Mouse (Mus musculus): ENCODE results near the gene Dlgap4. TPM values are rescaled to one million over a fixed set of nuclear protein-coding genes. Genes with fewer than 3 reads are reported as not detected.

Dlgap4 gene
- polyA plus RNA-seq, 1 experiment from 2014 or later, result 119 TPM

DNA sequence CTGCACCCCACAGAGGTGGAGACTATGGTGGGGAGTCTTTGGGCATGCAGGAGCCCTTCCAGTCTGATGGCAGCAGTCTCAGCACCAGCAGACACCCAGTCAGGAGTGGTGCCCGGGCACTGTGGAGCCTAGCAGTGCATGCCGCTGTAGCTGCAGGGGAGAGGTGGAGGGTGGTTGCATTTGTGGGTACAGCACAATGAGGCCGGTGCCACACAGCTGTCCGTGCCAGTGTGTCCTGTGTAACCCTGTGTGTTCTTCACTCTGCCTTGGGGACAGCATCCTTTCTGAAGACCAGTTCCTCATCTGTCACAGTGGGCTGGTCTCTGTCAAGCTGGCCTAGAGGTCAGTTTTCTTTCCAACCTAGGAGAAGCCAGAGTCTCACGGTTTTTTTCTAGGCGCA is 8.7 kb downstream of the Dlgap4 start:
- 0 out of 2 replicates have a peak, but pooled peaks cover 2% of the 10 kb centered on the region for H3K27me3 ChIP-seq (ENCODE audit: control insufficient read depth, insufficient read depth, low read length)
- no peaks in the 10 kb centered on the region for H3K4me1 ChIP-seq (ENCODE audit: control insufficient read depth, insufficient read depth, low read length)
- H3K27ac ChIP-seq (replicated peaks; ENCODE audit: low read depth, low read length), result no peak overlapping the region
- H3K4me3 ChIP-seq (ENCODE audit: low read depth, low read length), result no peak overlapping the region
- H3K9ac ChIP-seq (replicated peaks; ENCODE audit: low read length), result no peak overlapping the region
- 86% methylated on average over 6 of the region's 6 CpGs for WGBS
- H3K9me3 ChIP-seq (replicated peaks; ENCODE audit: control insufficient read depth, low read length), result no peaks in the 10 kb centered on the region
- no peak for DNase-seq (ENCODE audit: low spot score)
- no peak overlapping the region for H3K4me2 ChIP-seq (ENCODE audit: low read depth, low read length)
- no peaks in the 10 kb centered on the region for H3K36me3 ChIP-seq (replicated peaks; ENCODE audit: control insufficient read depth, insufficient read depth, low read depth, low read length)
- no peak for ATAC-seq (replicated peaks; ENCODE audit: insufficient number of reproducible peaks, low FRiP score, low TSS enrichment, low read depth)

- 84% methylated on average over 2 of the region's 2 CpGs for WGBS
- ATAC-seq (replicated peaks; ENCODE audit: insufficient number of reproducible peaks, low FRiP score, low TSS enrichment, low read depth), result no peak
These were observed 9.7 kb downstream of the Dlgap4 start for GRCm38 (mm10) chr2:156623246-156623645.

DNA sequence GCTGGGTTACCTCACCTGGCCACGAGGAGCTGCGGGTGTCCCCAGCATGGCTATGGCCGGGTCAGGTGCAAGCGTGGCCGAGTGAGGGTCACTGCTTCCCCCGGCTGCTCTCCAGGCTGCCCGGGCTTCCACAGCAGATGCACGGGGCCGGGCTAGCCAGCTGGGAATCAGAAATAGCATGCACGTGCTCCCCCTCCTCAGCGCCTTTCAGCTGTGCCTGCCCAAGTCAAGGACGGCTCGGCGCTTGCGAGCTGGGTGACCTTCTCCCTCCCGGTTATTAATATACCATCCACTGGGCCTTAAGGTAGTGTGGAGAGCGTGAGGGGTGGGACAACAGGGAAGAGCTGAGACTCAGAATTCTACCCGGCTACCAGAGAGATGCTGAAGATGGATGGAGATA is 11.8 kb downstream of the Dlgap4 start:
- 81% methylated on average over 18 of the region's 18 CpGs for WGBS
- no peaks in the 10 kb centered on the region for H3K9me3 ChIP-seq (replicated peaks; ENCODE audit: control insufficient read depth, low read length)
- H3K9ac ChIP-seq (replicated peaks; ENCODE audit: low read length), result no peak overlapping the region
- no peaks in the 10 kb centered on the region for H3K36me3 ChIP-seq (replicated peaks; ENCODE audit: control insufficient read depth, insufficient read depth, low read depth, low read length)
- H3K27ac ChIP-seq (replicated peaks; ENCODE audit: low read depth, low read length), result no peak overlapping the region
- no peaks in the 10 kb centered on the region for H3K4me1 ChIP-seq (ENCODE audit: control insufficient read depth, insufficient read depth, low read length)
- ATAC-seq (replicated peaks; ENCODE audit: insufficient number of reproducible peaks, low FRiP score, low TSS enrichment, low read depth) (no peak), DNase-seq (ENCODE audit: low spot score) (no peak)
- no peak overlapping the region for H3K4me3 ChIP-seq (ENCODE audit: low read depth, low read length)
- no peaks in the 10 kb centered on the region for H3K27me3 ChIP-seq (ENCODE audit: control insufficient read depth, insufficient read depth, low read length)
- H3K4me2 ChIP-seq (ENCODE audit: low read depth, low read length), result no peak overlapping the region

More at GRCm38 (mm10) chr2:156623246-156623645, 9.7 kb downstream of the Dlgap4 start:
- Histone ChIP-seq H3K9ac (replicated peaks; ENCODE audit: low read length) (no peak overlapping the region), H3K4me2 (ENCODE audit: low read depth, low read length) (no peak overlapping the region), H3K9me3 (replicated peaks; ENCODE audit: control insufficient read depth, low read length) (no peaks in the 10 kb centered on the region), H3K27me3 (ENCODE audit: control insufficient read depth, insufficient read depth, low read length) (no peaks in the 10 kb centered on the region), H3K36me3 (replicated peaks; ENCODE audit: control insufficient read depth, insufficient read depth, low read depth, low read length) (no peaks in the 10 kb centered on the region), H3K4me1 (ENCODE audit: control insufficient read depth, insufficient read depth, low read length) (no peaks in the 10 kb centered on the region), H3K27ac (replicated peaks; ENCODE audit: low read depth, low read length) (no peak overlapping the region), H3K4me3 (ENCODE audit: low read depth, low read length) (no peak overlapping the region)
- no peak for DNase-seq (ENCODE audit: low spot score)

DNA sequence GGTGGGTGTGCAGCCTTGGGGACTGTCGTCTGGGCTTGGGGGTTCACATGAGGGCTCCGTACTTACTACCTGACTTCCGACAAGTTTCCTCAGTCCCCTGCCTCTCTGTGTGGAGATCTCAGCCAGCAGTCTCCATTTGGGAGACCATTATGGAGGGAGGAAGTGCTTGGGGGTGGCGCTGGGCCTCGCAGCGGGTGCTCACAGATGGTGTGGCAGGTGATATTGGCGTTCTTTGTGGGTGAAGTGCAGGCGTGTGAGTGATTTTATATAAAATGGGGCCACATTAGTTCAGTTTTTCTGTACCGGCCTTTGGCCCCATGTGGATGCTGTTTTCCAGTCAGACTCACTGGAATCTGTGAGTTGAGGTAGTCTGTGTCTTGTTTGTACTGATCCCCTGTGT is 12.6 kb downstream of the Dlgap4 start:
- Histone ChIP-seq H3K36me3 (replicated peaks; ENCODE audit: control insufficient read depth, insufficient read depth, low read depth, low read length) (no peaks in the 10 kb centered on the region), H3K4me2 (ENCODE audit: low read depth, low read length) (no peak overlapping the region), H3K27me3 (ENCODE audit: control insufficient read depth, insufficient read depth, low read length) (no peaks in the 10 kb centered on the region), H3K4me1 (ENCODE audit: control insufficient read depth, insufficient read depth, low read length) (no peaks in the 10 kb centered on the region), H3K9me3 (replicated peaks; ENCODE audit: control insufficient read depth, low read length) (no peaks in the 10 kb centered on the region), H3K4me3 (ENCODE audit: low read depth, low read length) (no peak overlapping the region), H3K27ac (replicated peaks; ENCODE audit: low read depth, low read length) (no peak overlapping the region), H3K9ac (replicated peaks; ENCODE audit: low read length) (no peak overlapping the region)
- DNase-seq (ENCODE audit: low spot score) (no peak), ATAC-seq (replicated peaks; ENCODE audit: insufficient number of reproducible peaks, low FRiP score, low TSS enrichment, low read depth) (no peak)
- WGBS, result 86% methylated on average over 9 of the region's 9 CpGs

GRCm38 (mm10) chr2:156626544-156626943 is 13.0 kb downstream of the Dlgap4 start:
- no peaks in the 10 kb centered on the region for H3K4me1 ChIP-seq (ENCODE audit: control insufficient read depth, insufficient read depth, low read length)
- H3K4me3 ChIP-seq (ENCODE audit: low read depth, low read length), result no peak overlapping the region
- DNase-seq (ENCODE audit: low spot score), result no peak
- no peaks in the 10 kb centered on the region for H3K9me3 ChIP-seq (replicated peaks; ENCODE audit: control insufficient read depth, low read length)
- ATAC-seq (replicated peaks; ENCODE audit: insufficient number of reproducible peaks, low FRiP score, low TSS enrichment, low read depth), result no peak
- no peak overlapping the region for H3K27ac ChIP-seq (replicated peaks; ENCODE audit: low read depth, low read length)
- H3K4me2 ChIP-seq (ENCODE audit: low read depth, low read length), result no peak overlapping the region
- no peak overlapping the region for H3K9ac ChIP-seq (replicated peaks; ENCODE audit: low read length)
- H3K27me3 ChIP-seq (ENCODE audit: control insufficient read depth, insufficient read depth, low read length), result no peaks in the 10 kb centered on the region
- 85% methylated on average over 8 of the region's 8 CpGs for WGBS
- no peaks in the 10 kb centered on the region for H3K36me3 ChIP-seq (replicated peaks; ENCODE audit: control insufficient read depth, insufficient read depth, low read depth, low read length)

DNA sequence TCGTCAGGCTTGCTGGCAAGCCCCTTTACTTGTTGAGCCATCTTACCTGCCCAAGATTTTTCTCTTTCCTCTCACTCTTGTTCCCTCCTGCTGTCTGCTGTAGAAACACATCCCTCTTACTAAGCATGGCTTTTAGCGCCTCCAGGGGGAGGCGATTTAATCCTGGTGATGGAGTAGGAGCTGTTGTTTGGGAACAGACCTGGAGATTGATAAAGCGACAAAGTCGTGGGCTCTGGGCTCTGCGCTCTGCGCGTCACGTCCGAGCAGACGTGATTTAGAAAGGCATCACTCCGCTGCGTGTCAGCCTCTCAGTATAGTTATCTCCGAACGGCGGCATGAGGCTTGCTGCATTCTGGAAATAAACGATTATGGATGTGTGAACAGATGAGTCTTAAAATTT is 14.4 kb downstream of the Dlgap4 start:
- H3K27ac ChIP-seq (replicated peaks; ENCODE audit: low read depth, low read length), result no peak overlapping the region
- no peak overlapping the region for H3K4me3 ChIP-seq (ENCODE audit: low read depth, low read length)
- DNase-seq (ENCODE audit: low spot score), result no peak
- H3K9ac ChIP-seq (replicated peaks; ENCODE audit: low read length), result no peak overlapping the region
- no peaks in the 10 kb centered on the region for H3K9me3 ChIP-seq (replicated peaks; ENCODE audit: control insufficient read depth, low read length)
- H3K27me3 ChIP-seq (ENCODE audit: control insufficient read depth, insufficient read depth, low read length), result no peaks in the 10 kb centered on the region
- ATAC-seq (replicated peaks; ENCODE audit: insufficient number of reproducible peaks, low FRiP score, low TSS enrichment, low read depth), result no peak
- no peaks in the 10 kb centered on the region for H3K4me1 ChIP-seq (ENCODE audit: control insufficient read depth, insufficient read depth, low read length)
- no peak overlapping the region for H3K4me2 ChIP-seq (ENCODE audit: low read depth, low read length)
- no peaks in the 10 kb centered on the region for H3K36me3 ChIP-seq (replicated peaks; ENCODE audit: control insufficient read depth, insufficient read depth, low read depth, low read length)
- 76% methylated on average over 17 of the region's 17 CpGs for WGBS

DNA sequence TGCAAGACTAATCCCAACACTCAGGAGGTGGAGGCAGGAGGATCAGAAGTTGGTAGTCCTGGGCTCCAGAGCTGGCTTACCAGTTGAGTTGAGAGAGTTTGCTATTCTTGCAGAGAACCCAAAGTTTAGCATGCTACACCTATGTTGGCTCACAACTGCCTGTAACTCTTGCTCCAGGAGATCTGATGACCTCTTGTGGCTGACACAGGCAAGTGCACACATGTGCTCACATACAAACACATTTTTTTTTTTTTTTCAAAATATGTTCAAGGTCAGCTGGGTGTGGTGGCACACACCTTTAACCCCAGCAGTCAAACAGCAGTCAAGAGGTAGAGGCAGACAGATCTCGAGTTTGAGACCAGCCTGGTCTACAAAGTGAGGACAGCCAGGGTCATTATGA is 16.8 kb downstream of the Dlgap4 start:
- H3K27me3 ChIP-seq (ENCODE audit: control insufficient read depth, insufficient read depth, low read length), result no peaks in the 10 kb centered on the region
- no peak overlapping the region for H3K9ac ChIP-seq (replicated peaks; ENCODE audit: low read length)
- 67% methylated on average over 1 of the region's 1 CpGs for WGBS
- no peak overlapping the region for H3K27ac ChIP-seq (replicated peaks; ENCODE audit: low read depth, low read length)
- ATAC-seq (replicated peaks; ENCODE audit: insufficient number of reproducible peaks, low FRiP score, low TSS enrichment, low read depth) (no peak), DNase-seq (ENCODE audit: low spot score) (no peak)
- H3K4me3 ChIP-seq (ENCODE audit: low read depth, low read length), result no peak overlapping the region
- H3K36me3 ChIP-seq (replicated peaks; ENCODE audit: control insufficient read depth, insufficient read depth, low read depth, low read length), result no peaks in the 10 kb centered on the region
- no peak overlapping the region for H3K4me2 ChIP-seq (ENCODE audit: low read depth, low read length)
- no peaks in the 10 kb centered on the region for H3K9me3 ChIP-seq (replicated peaks; ENCODE audit: control insufficient read depth, low read length)
- H3K4me1 ChIP-seq (ENCODE audit: control insufficient read depth, insufficient read depth, low read length), result no peaks in the 10 kb centered on the region

GRCm38 (mm10) chr2:156632721-156633120 is 19.2 kb downstream of the Dlgap4 start:
- WGBS, result 85% methylated on average over 9 of the region's 9 CpGs
- Histone ChIP-seq H3K36me3 (replicated peaks; ENCODE audit: control insufficient read depth, insufficient read depth, low read depth, low read length) (no peaks in the 10 kb centered on the region), H3K27me3 (ENCODE audit: control insufficient read depth, insufficient read depth, low read length) (no peaks in the 10 kb centered on the region), H3K4me3 (ENCODE audit: low read depth, low read length) (no peak overlapping the region), H3K4me1 (ENCODE audit: control insufficient read depth, insufficient read depth, low read length) (no peaks in the 10 kb centered on the region), H3K4me2 (ENCODE audit: low read depth, low read length) (no peak overlapping the region), H3K9me3 (replicated peaks; ENCODE audit: control insufficient read depth, low read length) (no peaks in the 10 kb centered on the region), H3K9ac (replicated peaks; ENCODE audit: low read length) (no peak overlapping the region), H3K27ac (replicated peaks; ENCODE audit: low read depth, low read length) (no peak overlapping the region)
- DNase-seq (ENCODE audit: low spot score) (no peak), ATAC-seq (replicated peaks; ENCODE audit: insufficient number of reproducible peaks, low FRiP score, low TSS enrichment, low read depth) (no peak)
